ENCODE assay signal across 31 mouse cellular contexts in the genomic region with DNA sequence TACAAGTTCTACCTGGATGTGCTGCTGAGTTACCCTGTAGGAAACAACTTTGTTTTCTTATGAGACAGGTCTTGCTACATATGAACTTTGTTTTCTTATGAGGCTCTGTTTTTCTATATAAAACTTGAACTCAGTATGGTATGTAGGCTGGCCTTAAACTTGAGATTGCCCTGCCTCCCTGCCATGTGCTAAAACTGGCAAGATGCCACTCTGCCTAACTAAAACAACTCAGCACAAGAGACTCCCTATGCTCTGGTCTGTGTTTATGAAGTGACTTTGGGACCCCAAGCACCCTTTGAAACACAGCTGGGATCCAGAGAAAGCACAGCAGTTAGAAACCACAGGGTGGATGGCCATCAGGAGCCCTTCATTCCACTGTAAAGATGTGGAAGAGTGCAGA. TPM values are rescaled to one million over a fixed set of nuclear protein-coding genes. Genes with fewer than 3 reads are reported as not detected.
DNase-seq lines count a peak whose midpoint lies in the region; ATAC-seq and TF ChIP-seq lines count a peak whose summit lies in the region.
"Had no signal": no experiment of that assay in that cellular context is flagged by ENCODE, and none has a peak within 500 bp of the region (broad histone marks: within the 10 kb centered on the region; RNA-seq: fewer than 3 reads in every experiment).

No protein-coding gene starts in this region.

- H3K4me2 ChIP-seq in embryonic facial prominence, embryonic 12.5 days (replicated peaks): no peak overlapping the region
- H3K4me2 ChIP-seq in lung, embryonic 14.5 days: no peak overlapping the region
- no peak overlapping the region for H3K4me2 ChIP-seq in stomach, embryonic 16.5 days (ENCODE audit: low read depth, low read length)
- H3K4me2 ChIP-seq in stomach, postnatal 0 days (replicated peaks; ENCODE audit: low read depth): no peak overlapping the region
- H3K4me2 ChIP-seq: embryonic facial prominence, embryonic 15.5 days; heart, embryonic 15.5 days; hindbrain, embryonic 15.5 days; liver, embryonic 11.5 days had no signal

- H3K4me3 ChIP-seq in embryonic facial prominence, embryonic 12.5 days: no peak overlapping the region
- no peak overlapping the region for H3K4me3 ChIP-seq in embryonic facial prominence, embryonic 10.5 days
- no peak overlapping the region for H3K4me3 ChIP-seq in lung, embryonic 14.5 days (ENCODE audit: low read depth, low read length)
- H3K4me3 ChIP-seq in stomach, embryonic 16.5 days (replicated peaks; ENCODE audit: low read length): no peak overlapping the region
- no peak overlapping the region for H3K4me3 ChIP-seq in stomach, postnatal 0 days (ENCODE audit: low read depth, low read length)
- H3K4me3 ChIP-seq: embryonic facial prominence, embryonic 15.5 days; heart, embryonic 10.5 days; heart, embryonic 15.5 days; hindbrain, embryonic 10.5 days; hindbrain, embryonic 15.5 days had no signal

- no peak for TF ChIP-seq EP300 in stomach, postnatal 0 days (optimal IDR thresholded peaks at IDR 0.05)

- DNase-seq in embryonic facial prominence, embryonic 10.5 days (ENCODE audit: low spot score): no peak
- peak; percentile 61 for DNase-seq in lung, embryonic 14.5 days
- DNase-seq in lung, postnatal 14 days: no peak
- no peak for DNase-seq in stomach, postnatal 0 days (ENCODE audit: low spot score)
- DNase-seq in yolk sac, embryonic 10.5 days (ENCODE audit: low spot score): no peak
- no peak for DNase-seq in embryo, embryonic 11 days
- DNase-seq: adrenal gland, postnatal 14 days; cerebellum, adult 11 months; cerebellum, adult 9-10 months; cerebellum, postnatal 36 days; gastrocnemius, postnatal 25 days; heart, adult 11 months; kidney, adult 8-10 months; kidney, postnatal 4 days; right cerebral cortex, adult 18-20 months; spleen, adult 18-20 months; thymus, postnatal 4 days had no signal

- no peaks in the 10 kb centered on the region for H3K9me3 ChIP-seq in embryonic facial prominence, embryonic 12.5 days
- H3K9me3 ChIP-seq in embryonic facial prominence, embryonic 10.5 days: 0 out of 2 replicates have a peak, but pooled peaks cover 4% of the 10 kb centered on the region
- no peaks in the 10 kb centered on the region for H3K9me3 ChIP-seq in lung, embryonic 14.5 days (ENCODE audit: low read depth, low read length)
- H3K9me3 ChIP-seq in stomach, embryonic 16.5 days (replicated peaks; ENCODE audit: control insufficient read depth, low read length): no peaks in the 10 kb centered on the region
- H3K9me3 ChIP-seq in stomach, postnatal 0 days (ENCODE audit: control insufficient read depth, low read length): no peaks in the 10 kb centered on the region
- H3K9me3 ChIP-seq: embryonic facial prominence, embryonic 15.5 days; G1E; heart, embryonic 10.5 days; heart, embryonic 15.5 days; hindbrain, embryonic 15.5 days had no signal

- H3K4me1 ChIP-seq in embryonic facial prominence, embryonic 12.5 days: peaks cover 5% of the 10 kb centered on the region; the same call in 1 of the 2 replicates
- H3K4me1 ChIP-seq in embryonic facial prominence, embryonic 10.5 days: peaks cover 8% of the 10 kb centered on the region
- H3K4me1 ChIP-seq in lung, embryonic 14.5 days (ENCODE audit: insufficient read depth): peaks cover 4% of the 10 kb centered on the region; the same call in 1 of the 2 replicates
- peaks cover 8% of the 10 kb centered on the region; the same call in 1 of the 2 replicates for H3K4me1 ChIP-seq in stomach, embryonic 16.5 days (ENCODE audit: control insufficient read depth, insufficient read depth, low read length)
- H3K4me1 ChIP-seq in stomach, postnatal 0 days (replicated peaks; ENCODE audit: control insufficient read depth, insufficient read depth): no peaks in the 10 kb centered on the region
- H3K4me1 ChIP-seq: heart, embryonic 10.5 days; hindbrain, embryonic 15.5 days had no signal

- peaks cover 11% of the 10 kb centered on the region for H3K36me3 ChIP-seq in embryonic facial prominence, embryonic 12.5 days
- peaks cover 19% of the 10 kb centered on the region for H3K36me3 ChIP-seq in embryonic facial prominence, embryonic 10.5 days (replicated peaks)
- no peaks in the 10 kb centered on the region for H3K36me3 ChIP-seq in lung, embryonic 14.5 days (ENCODE audit: insufficient read depth)
- no peaks in the 10 kb centered on the region for H3K36me3 ChIP-seq in stomach, embryonic 16.5 days (ENCODE audit: control insufficient read depth, insufficient read depth, low read length)
- H3K36me3 ChIP-seq in stomach, postnatal 0 days (ENCODE audit: control insufficient read depth, insufficient read depth, low read length): no peaks in the 10 kb centered on the region
- H3K36me3 ChIP-seq: heart, embryonic 15.5 days; hindbrain, embryonic 15.5 days had no signal

- no peak overlapping the region for H3K9ac ChIP-seq in embryonic facial prominence, embryonic 12.5 days
- H3K9ac ChIP-seq in lung, embryonic 14.5 days: no peak overlapping the region
- H3K9ac ChIP-seq in stomach, embryonic 16.5 days (ENCODE audit: low read length): no peak overlapping the region
- no peak overlapping the region for H3K9ac ChIP-seq in stomach, postnatal 0 days (ENCODE audit: low read length)
- H3K9ac ChIP-seq: embryonic facial prominence, embryonic 15.5 days; heart, embryonic 15.5 days; hindbrain, embryonic 15.5 days had no signal

- peak overlapping the region; percentile 41 for H3K27ac ChIP-seq in embryonic facial prominence, embryonic 12.5 days
- no peak overlapping the region for H3K27ac ChIP-seq in embryonic facial prominence, embryonic 10.5 days (replicated peaks)
- H3K27ac ChIP-seq in lung, embryonic 14.5 days (ENCODE audit: low read depth): no peak overlapping the region
- no peak overlapping the region for H3K27ac ChIP-seq in stomach, embryonic 16.5 days (ENCODE audit: low read length)
- H3K27ac ChIP-seq in stomach, postnatal 0 days (replicated peaks): no peak overlapping the region
- H3K27ac ChIP-seq: embryonic facial prominence, embryonic 15.5 days; heart, embryonic 10.5 days; heart, embryonic 15.5 days; hindbrain, embryonic 10.5 days; hindbrain, embryonic 15.5 days; kidney, postnatal 0 days; macrophage had no signal

- no peak for ATAC-seq in embryonic facial prominence, embryonic 12.5 days (ENCODE audit: insufficient number of reproducible peaks, insufficient read depth, low FRiP score, low TSS enrichment)
- ATAC-seq in lung, embryonic 14.5 days (ENCODE audit: insufficient read depth): peak; percentile 84
- ATAC-seq in stomach, embryonic 16.5 days (ENCODE audit: insufficient read depth, low FRiP score): peak; percentile 33; the same call in 1 of the 2 replicates
- ATAC-seq in stomach, postnatal 0 days (ENCODE audit: low FRiP score, low TSS enrichment): no peak
- ATAC-seq: inflammation-experienced regulatory T-cells, adult 6 months; midbrain, embryonic 16.5 days; Patski had no signal

- TF ChIP-seq CTCF in lung, embryonic 14.5 days (IDR thresholded peaks at IDR 0.05; ENCODE audit: low read depth): no peak
- no peak for TF ChIP-seq CTCF in stomach, postnatal 0 days (IDR thresholded peaks at IDR 0.05; ENCODE audit: low read depth)

- H3K27me3 ChIP-seq in embryonic facial prominence, embryonic 12.5 days: no peaks in the 10 kb centered on the region
- no peaks in the 10 kb centered on the region for H3K27me3 ChIP-seq in embryonic facial prominence, embryonic 10.5 days (replicated peaks; ENCODE audit: low read depth, poor library complexity, severe bottlenecking)
- H3K27me3 ChIP-seq in lung, embryonic 14.5 days (ENCODE audit: insufficient read depth, low read length): no peaks in the 10 kb centered on the region
- no peaks in the 10 kb centered on the region for H3K27me3 ChIP-seq in stomach, embryonic 16.5 days (ENCODE audit: control insufficient read depth, insufficient read depth, low read length)
- H3K27me3 ChIP-seq in stomach, postnatal 0 days (ENCODE audit: control insufficient read depth, insufficient read depth, low read length): no peaks in the 10 kb centered on the region
- H3K27me3 ChIP-seq: embryonic facial prominence, embryonic 15.5 days; heart, embryonic 15.5 days; hindbrain, embryonic 15.5 days; Patski had no signal

RNA-seq across cellular contexts. Expression of a gene that starts 18.2 kb away (rescaled TPM):
- polyA plus RNA-seq in embryonic facial prominence, embryonic 12.5 days (2016; fragmentation: Nextera tagmentation; extraction: Ambion mirVana): 48.0 and 48.7 TPM in 2 replicates
- polyA plus RNA-seq in embryonic facial prominence, embryonic 10.5 days (2016; fragmentation: Nextera tagmentation; extraction: Ambion mirVana): 24.2 and 24.6 TPM in 2 replicates
- polyA plus RNA-seq in lung, embryonic 14.5 days (2014; fragmentation: Nextera tagmentation; extraction: Ambion mirVana): 34.1 and 34.7 TPM in 2 replicates
- polyA plus RNA-seq in stomach, embryonic 16.5 days (2015; fragmentation: Nextera tagmentation; extraction: Ambion mirVana): 29.3 and 38.9 TPM in 2 replicates
- polyA plus RNA-seq in stomach, postnatal 0 days (2015; fragmentation: Nextera tagmentation; extraction: Ambion mirVana): 27.1 and 29.7 TPM in 2 replicates

Comparison
In these comparisons a context has a peak if more than half of its experiments do, and no peak if none do; other contexts are left out.
1. ATAC-seq: peak in lung, embryonic 14.5 days (single experiment) and stomach, embryonic 16.5 days (single experiment); none in embryonic facial prominence, embryonic 12.5 days (single experiment) and stomach, postnatal 0 days (single experiment).